In the genomic region with DNA sequence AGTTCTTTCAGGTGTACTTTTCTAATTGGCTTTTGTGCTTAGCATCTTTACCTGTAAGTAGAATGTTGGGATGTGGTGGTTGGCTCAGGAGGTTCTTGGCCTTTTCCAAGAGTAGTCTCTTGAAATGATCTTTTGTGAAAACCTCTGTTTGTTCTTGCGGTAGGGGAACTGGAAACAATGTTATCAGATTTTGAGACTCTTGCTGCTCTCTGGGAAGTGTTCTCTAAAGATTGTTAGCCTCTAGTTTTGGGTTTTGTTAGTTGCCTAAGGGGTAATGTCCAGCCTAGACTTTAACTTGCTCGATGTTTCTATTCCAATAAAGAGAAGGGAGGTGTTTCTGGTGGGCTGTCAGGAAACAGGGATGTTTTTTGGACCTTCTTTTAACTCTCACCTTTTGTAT, we compare ENCODE assay signal across 9 mouse cellular contexts. TPM values are rescaled to one million over a fixed set of nuclear protein-coding genes. Genes with fewer than 3 reads are reported as not detected.
DNase-seq lines count a peak whose midpoint lies in the region; ATAC-seq and TF ChIP-seq lines count a peak whose summit lies in the region.
"Had no signal": no experiment of that assay in that cellular context is flagged by ENCODE, and none has a peak within 500 bp of the region (broad histone marks: within the 10 kb centered on the region; RNA-seq: fewer than 3 reads in every experiment).

No protein-coding gene starts in this region.

- H3K9ac ChIP-seq in kidney, embryonic 15.5 days: 0 out of 2 replicates have a peak overlapping the region, but pooled peaks have one; percentile 21
- H3K9ac ChIP-seq in hindbrain, postnatal 0 days (replicated peaks; ENCODE audit: low read length): no peak overlapping the region
- H3K9ac ChIP-seq in midbrain, embryonic 14.5 days (replicated peaks; ENCODE audit: low read length): 0 out of 2 replicates have a peak overlapping the region, but pooled peaks have one; percentile 94

- H3K4me3 ChIP-seq in kidney, embryonic 15.5 days (replicated peaks): peak overlapping the region; percentile 96
- H3K4me3 ChIP-seq in embryonic facial prominence, embryonic 10.5 days: peak overlapping the region; percentile 99
- H3K4me3 ChIP-seq in hindbrain, postnatal 0 days (ENCODE audit: low read length): peak overlapping the region; percentile 69
- peak overlapping the region; percentile 96 for H3K4me3 ChIP-seq in midbrain, embryonic 14.5 days (replicated peaks; ENCODE audit: low read depth, low read length)

- DNase-seq in kidney, adult 8-10 months: no peak
- no peak for DNase-seq in embryonic facial prominence, embryonic 10.5 days (ENCODE audit: low spot score)
- DNase-seq in hindbrain, postnatal 0 days (ENCODE audit: low spot score): no peak
- no peak for DNase-seq in midbrain, embryonic 14.5 days
- no peak for DNase-seq in Muller cell, postnatal 12 days (ENCODE audit: inconsistent ontology term)
- DNase-seq in adrenal gland, postnatal 36 days: no peak
- no peak for DNase-seq in right cerebral cortex, postnatal 25 days
- DNase-seq: lung, adult 18-20 months had no signal

- H3K4me1 ChIP-seq in kidney, embryonic 15.5 days: peaks cover 24% of the 10 kb centered on the region
- H3K4me1 ChIP-seq in embryonic facial prominence, embryonic 10.5 days: peaks cover 26% of the 10 kb centered on the region
- peaks cover 7% of the 10 kb centered on the region; the same call in 1 of the 2 replicates for H3K4me1 ChIP-seq in hindbrain, postnatal 0 days (ENCODE audit: insufficient read depth, low read length)
- H3K4me1 ChIP-seq in midbrain, embryonic 14.5 days (ENCODE audit: control insufficient read depth, insufficient read depth, low read length): peaks cover 21% of the 10 kb centered on the region

- no peaks in the 10 kb centered on the region for H3K36me3 ChIP-seq in kidney, embryonic 15.5 days
- H3K36me3 ChIP-seq in embryonic facial prominence, embryonic 10.5 days (replicated peaks): no peaks in the 10 kb centered on the region
- H3K36me3 ChIP-seq in hindbrain, postnatal 0 days (ENCODE audit: insufficient read depth, low read length): no peaks in the 10 kb centered on the region
- H3K36me3 ChIP-seq in midbrain, embryonic 14.5 days (ENCODE audit: control insufficient read depth, insufficient read depth, low read length): no peaks in the 10 kb centered on the region

- H3K4me2 ChIP-seq in kidney, embryonic 15.5 days: peak overlapping the region; percentile 69
- peak overlapping the region; percentile 79 for H3K4me2 ChIP-seq in hindbrain, postnatal 0 days (ENCODE audit: low read depth, low read length)
- peak overlapping the region; percentile 76 for H3K4me2 ChIP-seq in midbrain, embryonic 14.5 days (ENCODE audit: low read length)

- no peaks in the 10 kb centered on the region for H3K27me3 ChIP-seq in kidney, embryonic 15.5 days
- H3K27me3 ChIP-seq in embryonic facial prominence, embryonic 10.5 days (replicated peaks; ENCODE audit: low read depth, poor library complexity, severe bottlenecking): no peaks in the 10 kb centered on the region
- no peaks in the 10 kb centered on the region for H3K27me3 ChIP-seq in hindbrain, postnatal 0 days (ENCODE audit: insufficient read depth, low read length)
- H3K27me3 ChIP-seq in midbrain, embryonic 14.5 days (ENCODE audit: control insufficient read depth, insufficient read depth, low read length): no peaks in the 10 kb centered on the region

- H3K9me3 ChIP-seq in kidney, embryonic 15.5 days (replicated peaks): no peaks in the 10 kb centered on the region
- H3K9me3 ChIP-seq in embryonic facial prominence, embryonic 10.5 days: no peaks in the 10 kb centered on the region
- H3K9me3 ChIP-seq in hindbrain, postnatal 0 days (ENCODE audit: low read length): no peaks in the 10 kb centered on the region
- H3K9me3 ChIP-seq in midbrain, embryonic 14.5 days (ENCODE audit: control insufficient read depth, low read length): no peaks in the 10 kb centered on the region

- 53% methylated on average over 2 of the region's 2 CpGs for WGBS in kidney, embryonic 15.5 days
- WGBS in embryonic facial prominence, embryonic 10.5 days: 51% methylated on average over 2 of the region's 2 CpGs
- 66% methylated on average over 2 of the region's 2 CpGs for WGBS in hindbrain, postnatal 0 days
- WGBS in midbrain, embryonic 14.5 days: 71% methylated on average over 2 of the region's 2 CpGs

- no peak overlapping the region for H3K27ac ChIP-seq in kidney, embryonic 15.5 days
- H3K27ac ChIP-seq in embryonic facial prominence, embryonic 10.5 days (replicated peaks): no peak overlapping the region
- no peak overlapping the region for H3K27ac ChIP-seq in hindbrain, postnatal 0 days
- no peak overlapping the region for H3K27ac ChIP-seq in midbrain, embryonic 14.5 days (replicated peaks; ENCODE audit: low read depth, low read length)

- no peak for TF ChIP-seq CTCF in hindbrain, postnatal 0 days (IDR thresholded peaks at IDR 0.05; ENCODE audit: low read depth)

- ATAC-seq in kidney, embryonic 15.5 days (replicated peaks; ENCODE audit: low FRiP score): no peak
- ATAC-seq in hindbrain, postnatal 0 days: no peak
- no peak for ATAC-seq in midbrain, embryonic 14.5 days (ENCODE audit: low FRiP score, low TSS enrichment)

RNA-seq across cellular contexts. Expression of gene Rabep1, which starts 1.5 kb away (rescaled TPM):
- 36.5 and 36.8 TPM in 2 replicates for polyA plus RNA-seq in kidney, embryonic 15.5 days (2015; fragmentation: Nextera tagmentation; extraction: Ambion mirVana)
- polyA plus RNA-seq in embryonic facial prominence, embryonic 10.5 days (2016; fragmentation: Nextera tagmentation; extraction: Ambion mirVana): 36.5 and 39.6 TPM in 2 replicates
- 45.7 and 47.1 TPM in 2 replicates for total RNA-seq in hindbrain, postnatal 0 days (2014; rRNA removed)
- polyA plus RNA-seq in hindbrain, postnatal 0 days (2015; fragmentation: Nextera tagmentation; extraction: Ambion mirVana): 101 and 104 TPM in 2 replicates
- 69.9 and 77.0 TPM in 2 replicates for polyA plus RNA-seq in midbrain, embryonic 14.5 days (2014; fragmentation: Nextera tagmentation; extraction: Ambion mirVana)
- total RNA-seq in adrenal gland, postnatal 36 days (2021): 100 to 1,000 TPM; 144 to 170 TPM

RNA-seq across cellular contexts. Expression of gene Scimp, which starts 33.6 kb away (rescaled TPM):
- polyA plus RNA-seq in kidney, embryonic 15.5 days (2015; fragmentation: Nextera tagmentation; extraction: Ambion mirVana): 0.25 TPM in 1 of 2 replicates, not detected in the other
- polyA plus RNA-seq in embryonic facial prominence, embryonic 10.5 days (2016; fragmentation: Nextera tagmentation; extraction: Ambion mirVana): not detected in 2 replicates
- not detected in 2 replicates for total RNA-seq in hindbrain, postnatal 0 days (2014; rRNA removed)
- polyA plus RNA-seq in hindbrain, postnatal 0 days (2015; fragmentation: Nextera tagmentation; extraction: Ambion mirVana): 0.14 TPM in 1 of 2 replicates, not detected in the other
- 0.39 TPM in 1 of 2 replicates, not detected in the other for polyA plus RNA-seq in midbrain, embryonic 14.5 days (2014; fragmentation: Nextera tagmentation; extraction: Ambion mirVana)
- 1 to 10 TPM; 1.2 to 1.3 TPM for total RNA-seq in adrenal gland, postnatal 36 days (2021)
